Mouse (Mus musculus) thymus, postnatal 25 days (tissue): ENCODE measurements at regions not wholly inside any gene's neighbourhood (a gene's known extent, or its start where the extent isn't known, plus 50 kb on each side); places are given as distances from the start of the nearest gene placed in this dataset.

Source experiments
- DNase-seq: peaks from one replicate; pipeline ENCODE4 v3.0.0; 2022

DNA sequence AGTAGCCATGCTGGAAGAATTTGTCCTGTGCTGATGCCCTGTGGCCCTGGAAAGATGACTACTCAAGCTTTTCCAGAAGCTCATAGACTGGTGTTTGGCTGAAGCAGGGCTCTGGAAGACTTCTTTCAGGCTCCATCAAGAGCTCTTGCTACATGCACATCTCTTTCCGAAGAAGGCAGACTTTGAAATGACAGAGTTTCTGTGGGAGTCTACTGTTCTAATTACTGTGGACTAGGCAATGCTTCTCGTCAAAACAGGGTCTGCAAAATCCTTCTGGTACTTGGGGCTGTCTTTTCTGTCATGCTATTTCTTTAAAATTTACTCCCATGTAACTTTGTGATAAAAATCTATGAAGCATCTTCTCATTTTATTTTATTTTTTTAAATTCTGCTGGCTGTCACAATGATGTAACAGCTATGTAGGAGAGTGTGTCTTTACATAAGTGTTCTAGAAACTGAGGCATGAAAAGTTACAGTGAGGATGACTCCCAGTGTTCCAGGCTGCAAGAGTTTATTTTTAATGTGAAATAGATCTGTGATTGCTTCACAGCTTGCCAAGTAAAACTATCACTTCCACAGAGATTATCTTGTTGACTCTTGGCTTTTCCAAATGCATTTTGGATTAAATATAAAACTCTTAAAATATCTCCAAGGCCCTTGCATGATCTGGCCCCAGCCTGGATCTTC lies 244.9 kb upstream of the Nmur2 start:
- no peak for DNase-seq

DNA sequence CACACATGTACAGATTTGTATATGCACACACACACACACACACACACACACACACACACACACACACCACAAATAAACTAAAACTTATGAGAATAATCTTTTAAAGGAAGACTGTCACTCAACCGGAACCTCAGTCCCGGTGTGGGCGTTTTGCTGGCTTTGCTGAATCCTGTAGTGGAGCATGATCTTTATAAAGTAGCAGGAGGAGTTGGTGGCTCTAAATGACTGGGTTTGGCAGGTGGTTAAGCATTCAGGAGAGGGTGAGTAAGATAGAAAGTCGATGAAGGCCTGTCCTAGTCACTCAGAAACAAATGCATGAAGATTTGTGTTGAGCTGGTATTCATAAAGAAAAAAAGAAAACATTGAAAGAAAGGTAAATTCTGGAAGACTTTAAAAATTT lies 240.4 kb upstream of the Nmur2 start:
- DNase-seq: no peak

DNA sequence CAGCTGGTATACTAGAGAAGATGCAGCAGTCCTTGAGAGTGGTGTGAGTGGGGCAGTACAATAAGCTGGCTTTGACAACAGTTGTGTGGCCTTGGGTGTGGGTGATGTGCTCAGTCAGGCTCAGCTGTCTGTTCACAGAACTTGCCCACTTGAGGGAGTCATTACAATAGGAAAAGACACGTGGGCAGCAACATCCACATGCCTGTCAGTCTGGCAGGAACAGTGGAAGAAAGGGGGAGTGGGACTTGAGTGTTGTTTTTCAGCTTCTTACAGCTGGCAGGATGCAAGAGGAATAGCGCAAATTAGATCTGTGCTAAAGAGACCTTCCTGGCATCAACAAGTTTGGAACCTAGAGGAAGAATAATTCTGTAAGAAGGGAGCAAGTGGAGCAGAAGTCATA lies 239.4 kb upstream of the Nmur2 start:
- DNase-seq: no peak

DNA sequence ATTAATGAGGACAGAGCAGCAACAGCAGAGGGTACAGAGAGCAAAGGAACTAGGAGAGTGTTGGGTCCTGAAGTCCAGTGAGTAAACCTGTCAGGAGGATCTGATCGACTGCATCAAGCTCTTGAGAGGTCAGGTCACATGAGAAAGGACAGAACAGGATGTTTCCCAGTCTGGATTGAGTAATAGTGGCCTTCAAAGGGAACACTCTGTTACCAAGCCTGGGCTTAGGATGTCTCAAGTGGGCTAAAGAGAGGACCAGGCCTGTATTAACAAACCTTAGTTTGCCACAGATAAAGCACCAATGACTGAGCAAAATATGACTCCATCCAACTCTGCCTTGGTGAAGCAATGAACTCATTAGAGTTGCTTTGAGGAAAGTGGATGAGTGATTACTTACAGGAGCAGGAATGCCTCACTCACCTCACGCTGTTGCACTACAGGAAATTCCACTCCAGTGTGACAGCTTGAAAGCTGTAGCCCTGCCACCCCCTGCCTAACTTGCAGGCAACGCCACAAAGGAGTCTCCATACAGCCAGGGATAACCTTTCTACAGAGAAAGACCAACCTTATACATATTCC lies 229.2 kb upstream of the Nmur2 start:
- no peak for DNase-seq

DNA sequence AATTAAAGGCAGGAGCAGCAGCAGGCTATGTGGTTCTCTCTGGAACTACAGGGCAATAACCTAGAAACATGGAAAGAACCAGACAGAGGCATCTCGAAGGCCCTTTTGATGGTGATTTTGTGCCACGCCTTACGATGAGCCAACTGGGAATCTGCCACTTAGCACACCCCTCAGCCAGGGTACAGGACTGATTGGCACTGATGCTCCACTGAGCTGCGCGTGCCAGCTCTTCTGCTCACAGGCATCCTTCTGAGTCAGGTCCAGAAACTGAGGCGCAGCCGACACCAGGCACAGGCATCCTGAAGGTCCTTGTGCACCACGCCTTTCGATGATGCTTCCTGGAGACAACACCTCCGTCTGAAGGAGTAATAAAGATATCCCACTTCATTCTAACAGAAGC lies 221.9 kb upstream of the Nmur2 start:
- no peak for DNase-seq

GRCm38 (mm10) chr11:56256356-56256755 lies 215.5 kb upstream of the Nmur2 start:
- DNase-seq: no peak

DNA sequence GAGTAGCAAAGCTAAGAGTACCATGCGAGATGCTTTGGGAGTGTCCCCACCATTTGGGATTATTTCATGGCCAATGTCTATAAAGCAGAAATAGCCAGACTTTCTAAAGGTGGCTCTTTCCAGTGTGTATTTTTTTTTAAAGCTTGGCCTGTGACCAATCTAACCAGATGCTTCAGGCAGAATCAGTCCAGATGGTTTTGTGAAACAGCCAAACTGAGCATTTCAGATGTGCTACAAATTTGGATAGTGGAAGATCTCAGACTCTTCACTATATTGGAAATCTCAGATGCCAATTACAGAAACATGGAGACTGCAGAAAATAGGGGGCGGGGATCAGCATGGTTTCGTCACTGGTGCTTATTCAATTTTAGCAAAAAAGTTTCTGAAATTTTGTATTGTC lies 213.6 kb upstream of the Nmur2 start:
- DNase-seq: no peak

- DNase-seq: no peak
Measured at GRCm38 (mm10) chr11:56247333-56247823, 206.6 kb upstream of the Nmur2 start.

DNA sequence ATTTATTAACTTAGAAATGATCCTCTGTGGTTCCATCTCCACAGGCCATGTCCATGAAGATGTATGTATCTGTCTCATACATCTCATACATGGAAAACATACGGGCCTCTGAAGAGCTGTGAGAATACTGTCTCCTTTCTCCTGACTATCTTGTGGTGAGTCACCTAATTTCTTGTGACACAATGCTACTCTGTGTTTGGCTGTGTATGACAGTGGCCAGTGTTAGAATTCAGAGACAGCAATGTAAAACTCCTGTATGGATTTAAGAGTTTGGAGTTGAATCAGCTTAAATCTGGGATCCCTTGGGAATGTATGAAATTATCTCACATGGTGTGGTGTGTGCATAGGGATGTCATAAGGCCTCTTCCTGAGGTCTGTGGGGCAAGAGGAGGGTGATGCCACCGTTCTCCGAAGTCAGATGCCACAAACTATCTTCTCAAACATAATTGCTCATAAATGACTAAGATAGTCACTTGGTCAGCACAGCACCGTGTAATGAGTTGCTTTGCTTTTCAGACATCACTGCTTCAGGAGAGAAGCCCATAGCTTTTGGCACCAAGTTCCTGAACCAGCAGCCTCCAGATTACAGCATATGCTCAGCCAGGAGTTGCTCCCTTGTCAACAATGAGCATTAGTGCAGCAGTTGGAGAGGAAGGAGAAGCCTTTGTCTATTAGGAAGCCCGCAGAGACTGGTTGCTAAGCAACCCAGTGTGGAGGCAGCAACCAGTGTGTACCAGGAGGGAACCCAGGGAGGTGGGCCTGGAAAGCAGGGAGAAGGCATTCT lies 205.9 kb upstream of the Nmur2 start:
- no peak for DNase-seq

GRCm38 (mm10) chr11:56244951-56245350 lies 204.1 kb upstream of the Nmur2 start:
- no peak for DNase-seq

DNA sequence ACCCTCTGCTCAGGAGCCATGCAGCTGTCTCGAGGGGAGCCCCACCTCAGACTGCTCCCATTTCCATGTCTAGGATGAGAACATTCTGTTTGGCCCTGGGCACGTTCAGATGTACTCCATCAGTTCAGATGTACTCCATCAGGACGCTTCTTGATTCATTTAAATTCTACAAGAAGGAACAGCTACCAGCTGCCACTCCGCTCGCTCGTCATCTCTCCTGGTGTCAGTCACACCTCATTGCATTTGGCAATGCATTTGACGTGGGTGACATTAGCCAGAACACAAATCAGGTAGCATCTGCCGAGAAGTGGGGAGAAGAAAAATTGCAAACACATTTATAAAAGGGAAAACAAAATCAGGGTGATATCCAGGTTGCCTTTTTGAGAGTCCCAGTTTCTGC lies 202.6 kb upstream of the Nmur2 start:
- no peak for DNase-seq

DNA sequence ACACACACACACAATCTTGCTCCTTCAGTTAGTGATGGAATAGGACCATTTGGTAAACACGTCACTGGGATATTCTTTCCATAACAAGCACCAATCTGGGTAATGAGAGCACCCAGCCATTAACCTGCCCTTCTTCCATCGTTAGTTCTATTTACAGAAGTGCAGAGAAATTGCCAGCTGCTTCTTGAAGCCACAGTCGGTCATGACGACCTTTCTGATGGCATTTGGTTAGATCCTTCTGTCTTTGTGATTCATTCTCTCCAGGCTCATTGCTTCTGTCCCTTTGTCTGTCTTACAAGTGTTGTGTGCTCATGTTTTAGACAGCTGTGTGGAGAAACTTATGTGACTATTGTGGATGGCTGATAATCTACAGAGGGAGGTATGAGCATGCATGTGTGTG lies 197.9 kb upstream of the Nmur2 start:
- no peak for DNase-seq

GRCm38 (mm10) chr11:56224999-56225398 lies 184.2 kb upstream of the Nmur2 start:
- no peak for DNase-seq

DNA sequence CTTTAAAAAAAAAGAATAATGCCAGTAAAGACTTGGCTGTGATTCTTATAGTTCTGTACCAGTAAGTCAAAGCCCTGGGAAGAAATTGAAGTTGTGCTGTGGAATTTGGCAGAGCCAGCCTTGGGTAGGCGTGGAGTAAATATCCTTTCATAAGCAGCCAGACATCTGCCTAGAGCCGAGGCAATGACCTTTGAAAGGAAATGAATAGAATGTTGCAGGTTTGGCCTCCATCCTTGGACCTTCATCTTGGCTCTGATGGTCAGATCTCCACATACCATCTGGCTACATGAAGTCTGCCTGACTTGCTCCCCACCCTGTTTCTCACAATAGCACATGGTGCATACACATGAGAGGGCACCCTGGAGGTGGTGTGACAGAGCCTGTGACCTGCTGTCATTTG lies 174.9 kb upstream of the Nmur2 start:
- no peak for DNase-seq

GRCm38 (mm10) chr11:56201844-56202243 lies 161.0 kb upstream of the Nmur2 start:
- no peak for DNase-seq

DNA sequence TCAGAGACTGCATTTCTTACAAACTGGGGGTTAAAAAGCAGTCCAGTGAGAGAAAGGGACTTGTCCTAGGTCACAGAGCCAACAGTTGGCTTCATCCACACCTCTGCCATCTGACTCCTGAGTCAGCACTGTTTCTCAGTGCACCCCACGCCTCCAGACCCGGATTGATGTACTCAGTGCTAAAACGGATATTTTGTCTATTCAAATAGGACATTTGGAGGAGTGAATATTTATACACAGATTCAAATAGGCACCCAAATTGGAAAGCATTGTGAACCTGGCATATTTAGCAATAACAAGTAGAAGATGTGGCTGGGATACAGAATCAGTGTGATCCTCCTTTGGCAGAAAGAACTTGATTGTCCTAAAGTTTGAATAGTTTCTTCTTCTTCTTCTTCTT lies 154.5 kb upstream of the Nmur2 start:
- no peak for DNase-seq

GRCm38 (mm10) chr11:56193426-56193825 lies 152.6 kb upstream of the Nmur2 start:
- no peak for DNase-seq

- DNase-seq: no peak
Measured at GRCm38 (mm10) chr11:56173895-56174294, 133.1 kb upstream of the Nmur2 start.

DNA sequence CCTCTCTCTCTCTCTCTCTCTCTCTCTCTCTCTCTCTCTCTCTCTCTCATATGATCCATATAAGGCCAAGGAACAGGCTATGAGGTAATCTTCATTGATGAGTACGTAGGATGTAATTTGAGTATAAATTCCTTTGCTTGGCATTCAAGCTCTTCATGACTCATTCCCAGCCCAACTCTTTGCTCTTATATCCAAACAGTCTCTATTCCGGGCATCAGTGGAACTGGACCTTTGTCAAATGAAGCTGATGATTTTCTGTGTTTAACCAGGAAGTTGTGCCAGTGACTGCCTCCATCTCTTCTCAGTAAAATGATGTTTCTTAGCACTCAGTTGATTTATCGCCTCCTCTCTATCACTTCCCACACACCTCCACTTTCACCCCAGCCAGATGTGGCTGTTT lies 132.4 kb upstream of the Nmur2 start:
- no peak for DNase-seq

GRCm38 (mm10) chr11:56169576-56169975 lies 128.8 kb upstream of the Nmur2 start:
- no peak for DNase-seq

GRCm38 (mm10) chr11:56166849-56167248 lies 126.0 kb upstream of the Nmur2 start:
- no peak for DNase-seq

- no peak for DNase-seq
Measured at GRCm38 (mm10) chr11:56165759-56166158, 124.9 kb upstream of the Nmur2 start.

DNA sequence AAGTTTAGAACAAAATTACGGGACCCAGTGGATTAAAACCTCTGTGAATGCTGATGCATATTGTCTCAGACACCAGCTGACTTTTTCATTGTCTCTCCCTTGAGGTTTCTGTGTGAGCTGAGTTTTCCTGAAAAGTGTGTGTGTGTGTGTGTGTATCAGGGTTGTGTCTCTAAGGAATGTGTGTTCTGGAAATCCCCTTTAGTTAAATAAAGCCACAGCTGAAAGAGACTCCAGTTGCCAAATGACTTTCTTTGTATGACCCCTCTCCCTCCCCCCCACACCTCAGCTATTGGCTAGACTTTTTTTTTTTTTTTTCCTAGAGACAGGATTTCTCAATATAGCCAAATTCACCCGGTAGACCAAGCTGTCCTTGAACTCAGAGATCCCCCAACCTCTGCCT lies 119.5 kb upstream of the Nmur2 start:
- no peak for DNase-seq

DNA sequence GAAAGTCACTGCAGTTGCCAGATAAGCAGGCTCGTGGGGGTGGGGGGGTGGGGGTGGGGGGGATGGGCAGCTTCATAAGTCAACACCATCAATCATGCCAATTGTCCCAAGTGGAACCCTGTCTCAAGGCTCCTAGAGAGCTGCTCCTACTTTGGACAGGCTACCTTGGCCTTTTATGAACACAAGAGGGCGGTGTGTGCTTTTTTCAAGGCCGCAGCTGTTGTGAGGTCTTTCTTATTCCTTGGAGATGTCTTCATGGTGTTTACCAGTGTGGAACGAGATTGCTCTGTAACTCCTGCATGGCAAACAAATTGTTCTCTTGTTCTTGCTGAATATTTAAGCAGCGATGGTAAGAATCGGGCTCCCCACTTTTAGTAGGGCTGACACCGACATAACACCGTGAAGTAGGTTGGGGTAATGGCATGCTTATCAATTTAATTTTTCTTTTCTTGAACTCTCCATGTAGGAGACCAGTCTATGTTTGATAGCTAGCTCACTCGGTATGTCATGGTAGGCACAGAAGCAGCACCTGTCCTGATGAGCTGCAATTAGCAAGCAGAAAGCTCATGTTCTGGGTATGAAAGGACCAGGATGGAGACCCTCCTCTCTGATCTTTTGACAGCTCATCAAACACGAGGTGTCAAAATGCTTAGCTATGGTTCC lies 118.7 kb upstream of the Nmur2 start:
- DNase-seq: no peak
